In genomic region chr2:32768661-32769285, GRCm38 (mm10) we compare ENCODE assay signal across 10 mouse cellular contexts. TPM values are rescaled to one million over a fixed set of nuclear protein-coding genes. Genes with fewer than 3 reads are reported as not detected.
DNase-seq lines count a peak whose midpoint lies in the region; ATAC-seq and TF ChIP-seq lines count a peak whose summit lies in the region.
"Had no signal": no experiment of that assay in that cellular context is flagged by ENCODE, and none has a peak within 500 bp of the region (broad histone marks: within the 10 kb centered on the region; RNA-seq: fewer than 3 reads in every experiment).

No protein-coding gene starts in this region.

- peak; percentile 46 to 67 for DNase-seq in spleen, postnatal 4 days (ENCODE audit: low spot score in 2 of 2)
- no peak for DNase-seq in spleen, adult 18-20 months
- DNase-seq in cerebellum, postnatal 25 days = peak; percentile 64 to 82
- DNase-seq in liver = peak; percentile 69
- no peak for DNase-seq in gastrocnemius, adult 8-10 months (ENCODE audit: low spot score in 2 of 2)
- no peak for DNase-seq in forebrain, postnatal 0 days
- DNase-seq: heart, adult 18-20 months had no signal

- ATAC-seq in megakaryocyte progenitor cell, adult 5-6 weeks (replicated peaks; ENCODE audit: poor library complexity) = peak; percentile 91
- no peak for ATAC-seq in CD4-positive, CD25-positive, alpha-beta regulatory T cell, adult 4 months
- no peak for ATAC-seq in forebrain, postnatal 0 days

- H3K9me3 ChIP-seq in forebrain, postnatal 0 days (ENCODE audit: low read length) = no peaks in the 10 kb centered on the region

- no peak overlapping the region for H3K27ac ChIP-seq in forebrain, postnatal 0 days (ENCODE audit: low read depth, low read length)

- 51% methylated on average over 19 of the region's 19 CpGs for WGBS in forebrain, postnatal 0 days

- no peak for TF ChIP-seq CTCF in forebrain, postnatal 0 days (IDR thresholded peaks at IDR 0.05; ENCODE audit: low read depth)

- H3K4me2 ChIP-seq in forebrain, postnatal 0 days (ENCODE audit: low read depth) = no peak overlapping the region

- no peak overlapping the region for H3K9ac ChIP-seq in forebrain, postnatal 0 days

- H3K4me3 ChIP-seq in forebrain, postnatal 0 days (ENCODE audit: low read depth, low read length) = no peak overlapping the region

- H3K36me3 ChIP-seq in forebrain, postnatal 0 days (ENCODE audit: insufficient read depth) = no peaks in the 10 kb centered on the region

- H3K4me1 ChIP-seq in forebrain, postnatal 0 days (ENCODE audit: insufficient read depth) = no peaks in the 10 kb centered on the region

- no peaks in the 10 kb centered on the region for H3K27me3 ChIP-seq in forebrain, postnatal 0 days (ENCODE audit: insufficient read depth, low read length)

RNA-seq across cellular contexts. Expression of gene Ttc16, which starts 6.7 kb away (rescaled TPM):
- total RNA-seq in megakaryocyte progenitor cell, adult 5-6 weeks (2015) = 0.12 TPM in 1 of 2 replicates, not detected in the other
- 0.41 TPM in 1 of 2 replicates, not detected in the other for total RNA-seq in megakaryocyte progenitor cell, adult 5-6 weeks (2017)
- 1 to 10 TPM; 1.4 to 1.6 TPM for polyA plus RNA-seq in CD4-positive, CD25-positive, alpha-beta regulatory T cell, adult 4 months (2017; shearing (Covaris generic))
- under 1 TPM in 1 of 4 experiments, not detected in 3; 0.09 TPM for total RNA-seq in gastrocnemius, adult 8-10 months (2022)
- 1.00 and 1.8 TPM in 2 replicates for total RNA-seq in forebrain, postnatal 0 days (2014; rRNA removed)
- polyA plus RNA-seq in forebrain, postnatal 0 days (2015; fragmentation: Nextera tagmentation; extraction: Ambion mirVana) = 0.68 and 1.2 TPM in 2 replicates

RNA-seq across cellular contexts. Expression of gene Ptrh1, which starts 6.8 kb away (rescaled TPM):
- total RNA-seq in megakaryocyte progenitor cell, adult 5-6 weeks (2015) = 2.7 and 2.9 TPM in 2 replicates
- 1.4 TPM in 2 replicates for total RNA-seq in megakaryocyte progenitor cell, adult 5-6 weeks (2017)
- polyA plus RNA-seq in CD4-positive, CD25-positive, alpha-beta regulatory T cell, adult 4 months (2017; shearing (Covaris generic)) = 1 to 10 TPM; 2.9 to 3.8 TPM
- total RNA-seq in gastrocnemius, adult 8-10 months (2022) = 1 to 10 TPM; 1.4 to 3.8 (median 2.3) TPM
- 2.4 and 5.5 TPM in 2 replicates for total RNA-seq in forebrain, postnatal 0 days (2014; rRNA removed)
- 4.0 and 4.8 TPM in 2 replicates for polyA plus RNA-seq in forebrain, postnatal 0 days (2015; fragmentation: Nextera tagmentation; extraction: Ambion mirVana)

RNA-seq across cellular contexts. Expression of gene Tor2a, which starts 11.7 kb away (rescaled TPM):
- 25.1 and 26.7 TPM in 2 replicates for total RNA-seq in megakaryocyte progenitor cell, adult 5-6 weeks (2015)
- total RNA-seq in megakaryocyte progenitor cell, adult 5-6 weeks (2017) = 16.2 and 24.5 TPM in 2 replicates
- polyA plus RNA-seq in CD4-positive, CD25-positive, alpha-beta regulatory T cell, adult 4 months (2017; shearing (Covaris generic)) = 10 to 100 TPM; 64.5 to 84.5 TPM
- 1 to 10 TPM; 4.3 to 5.1 (median 4.6) TPM for total RNA-seq in gastrocnemius, adult 8-10 months (2022)
- total RNA-seq in forebrain, postnatal 0 days (2014; rRNA removed) = 51.4 and 54.3 TPM in 2 replicates
- 40.7 and 44.8 TPM in 2 replicates for polyA plus RNA-seq in forebrain, postnatal 0 days (2015; fragmentation: Nextera tagmentation; extraction: Ambion mirVana)

RNA-seq across cellular contexts. Expression of gene Cfap157, which starts 15.5 kb away (rescaled TPM):
- total RNA-seq in megakaryocyte progenitor cell, adult 5-6 weeks (2015) = not detected in 2 replicates
- total RNA-seq in megakaryocyte progenitor cell, adult 5-6 weeks (2017) = not detected in 2 replicates
- polyA plus RNA-seq in CD4-positive, CD25-positive, alpha-beta regulatory T cell, adult 4 months (2017; shearing (Covaris generic)) = 1 to 10 TPM; 1.5 to 2.4 TPM
- not detected for total RNA-seq in gastrocnemius, adult 8-10 months (2022)
- 1.0 and 1.2 TPM in 2 replicates for total RNA-seq in forebrain, postnatal 0 days (2014; rRNA removed)
- 0.94 and 2.8 TPM in 2 replicates for polyA plus RNA-seq in forebrain, postnatal 0 days (2015; fragmentation: Nextera tagmentation; extraction: Ambion mirVana)
- total RNA-seq: heart, adult 18-20 months had no signal

RNA-seq across cellular contexts. Expression of gene 6330409D20Rik, which starts 28.0 kb away (rescaled TPM):
- total RNA-seq in megakaryocyte progenitor cell, adult 5-6 weeks (2015) = not detected in 2 replicates
- total RNA-seq in megakaryocyte progenitor cell, adult 5-6 weeks (2017) = not detected in 2 replicates
- polyA plus RNA-seq in CD4-positive, CD25-positive, alpha-beta regulatory T cell, adult 4 months (2017; shearing (Covaris generic)) = under 1 TPM in 1 of 2 experiments, not detected in 1; 0.58 TPM
- total RNA-seq in gastrocnemius, adult 8-10 months (2022) = not detected
- total RNA-seq in forebrain, postnatal 0 days (2014; rRNA removed) = 2.1 and 4.3 TPM in 2 replicates
- polyA plus RNA-seq in forebrain, postnatal 0 days (2015; fragmentation: Nextera tagmentation; extraction: Ambion mirVana) = 2.2 and 2.9 TPM in 2 replicates
- total RNA-seq: heart, adult 18-20 months had no signal
- polyA plus RNA-seq: urinary bladder, adult 2 months had no signal

Comparison
In these comparisons a context has a peak if more than half of its experiments do, and no peak if none do; other contexts are left out.
1. DNase-seq: peak in spleen, postnatal 4 days (2 of 2), cerebellum, postnatal 25 days (2 of 2) and liver (single experiment); none in spleen, adult 18-20 months (0 of 2), gastrocnemius, adult 8-10 months (0 of 2) and forebrain, postnatal 0 days (single experiment).